ENCODE assay signal across 11 mouse cellular contexts in genomic region chr11:32780747-32781536, GRCm38 (mm10). TPM values are rescaled to one million over a fixed set of nuclear protein-coding genes. Genes with fewer than 3 reads are reported as not detected.
DNase-seq lines count a peak whose midpoint lies in the region; ATAC-seq and TF ChIP-seq lines count a peak whose summit lies in the region.
"Had no signal": no experiment of that assay in that cellular context is flagged by ENCODE, and none has a peak within 500 bp of the region (broad histone marks: within the 10 kb centered on the region; RNA-seq: fewer than 3 reads in every experiment).

No protein-coding gene starts in this region.

- no peaks in the 10 kb centered on the region for H3K9me3 ChIP-seq in intestine, embryonic 15.5 days
- no peaks in the 10 kb centered on the region for H3K9me3 ChIP-seq in intestine, postnatal 0 days (ENCODE audit: control insufficient read depth)
- H3K9me3 ChIP-seq in forebrain, postnatal 0 days (ENCODE audit: low read length), result no peaks in the 10 kb centered on the region
- H3K9me3 ChIP-seq: midbrain, embryonic 12.5 days had no signal

- DNase-seq in Muller cell, postnatal 12 days (ENCODE audit: inconsistent ontology term), result peak; percentile 27
- peak; percentile 36 for DNase-seq in forebrain, postnatal 0 days
- peak; percentile 48 for DNase-seq in mesoderm, embryonic 11.5 days (ENCODE audit: low read depth, low spot score)
- DNase-seq in gastrocnemius, postnatal 25 days, result no peak
- no peak for DNase-seq in thymus, postnatal 14 days
- DNase-seq: liver had no signal

- no peak overlapping the region for H3K4me3 ChIP-seq in intestine, embryonic 15.5 days (replicated peaks)
- H3K4me3 ChIP-seq in intestine, postnatal 0 days (ENCODE audit: low read depth, low read length), result no peak overlapping the region
- H3K4me3 ChIP-seq in forebrain, postnatal 0 days (ENCODE audit: low read depth, low read length), result no peak overlapping the region
- H3K4me3 ChIP-seq: embryonic facial prominence, embryonic 13.5 days; midbrain, embryonic 12.5 days had no signal

- no peak overlapping the region for H3K27ac ChIP-seq in intestine, embryonic 15.5 days
- no peak overlapping the region for H3K27ac ChIP-seq in intestine, postnatal 0 days (ENCODE audit: low read depth, low read length)
- H3K27ac ChIP-seq in forebrain, postnatal 0 days (ENCODE audit: low read depth, low read length), result no peak overlapping the region
- H3K27ac ChIP-seq: embryonic facial prominence, embryonic 13.5 days; midbrain, embryonic 12.5 days had no signal

- no peak for TF ChIP-seq CTCF in intestine, postnatal 0 days (IDR thresholded peaks at IDR 0.05; ENCODE audit: low read depth)
- no peak for TF ChIP-seq CTCF in forebrain, postnatal 0 days (IDR thresholded peaks at IDR 0.05; ENCODE audit: low read depth)

- no peaks in the 10 kb centered on the region for H3K4me1 ChIP-seq in intestine, embryonic 15.5 days (replicated peaks)
- H3K4me1 ChIP-seq in intestine, postnatal 0 days (replicated peaks; ENCODE audit: control insufficient read depth, insufficient read depth, low read length), result no peaks in the 10 kb centered on the region
- peaks cover 6% of the 10 kb centered on the region for H3K4me1 ChIP-seq in forebrain, postnatal 0 days (ENCODE audit: insufficient read depth)
- H3K4me1 ChIP-seq: embryonic facial prominence, embryonic 13.5 days had no signal

- no peaks in the 10 kb centered on the region for H3K27me3 ChIP-seq in intestine, embryonic 15.5 days (replicated peaks)
- H3K27me3 ChIP-seq in intestine, postnatal 0 days (replicated peaks; ENCODE audit: control insufficient read depth, insufficient read depth, low read length), result no peaks in the 10 kb centered on the region
- H3K27me3 ChIP-seq in forebrain, postnatal 0 days (ENCODE audit: insufficient read depth, low read length), result no peaks in the 10 kb centered on the region
- H3K27me3 ChIP-seq: embryonic facial prominence, embryonic 13.5 days; midbrain, embryonic 12.5 days had no signal

- no peaks in the 10 kb centered on the region for H3K36me3 ChIP-seq in intestine, embryonic 15.5 days
- no peaks in the 10 kb centered on the region for H3K36me3 ChIP-seq in intestine, postnatal 0 days (ENCODE audit: control insufficient read depth, insufficient read depth)
- H3K36me3 ChIP-seq in forebrain, postnatal 0 days (ENCODE audit: insufficient read depth), result no peaks in the 10 kb centered on the region
- H3K36me3 ChIP-seq: embryonic facial prominence, embryonic 13.5 days; midbrain, embryonic 12.5 days had no signal

- peak; percentile 51; the same call in 1 of the 2 replicates for ATAC-seq in intestine, embryonic 15.5 days
- ATAC-seq in intestine, postnatal 0 days, result no peak
- ATAC-seq in forebrain, postnatal 0 days, result peak; percentile 80

- no peak overlapping the region for H3K9ac ChIP-seq in intestine, embryonic 15.5 days
- no peak overlapping the region for H3K9ac ChIP-seq in intestine, postnatal 0 days (ENCODE audit: low read depth, low read length)
- H3K9ac ChIP-seq in forebrain, postnatal 0 days, result no peak overlapping the region
- H3K9ac ChIP-seq: embryonic facial prominence, embryonic 13.5 days; midbrain, embryonic 12.5 days had no signal

- H3K4me2 ChIP-seq in intestine, embryonic 15.5 days (replicated peaks), result no peak overlapping the region
- H3K4me2 ChIP-seq in intestine, postnatal 0 days (replicated peaks; ENCODE audit: low read depth), result no peak overlapping the region
- H3K4me2 ChIP-seq in forebrain, postnatal 0 days (ENCODE audit: low read depth), result no peak overlapping the region
- H3K4me2 ChIP-seq: embryonic facial prominence, embryonic 13.5 days; midbrain, embryonic 12.5 days had no signal

- 35% methylated on average over 11 of the region's 11 CpGs for WGBS in intestine, embryonic 15.5 days
- 40% methylated on average over 11 of the region's 11 CpGs for WGBS in intestine, postnatal 0 days
- WGBS in forebrain, postnatal 0 days, result 19% methylated on average over 11 of the region's 11 CpGs

RNA-seq across cellular contexts. Expression of gene Smim23, which starts 43.5 kb away (rescaled TPM):
- polyA plus RNA-seq in intestine, embryonic 15.5 days (2015; fragmentation: Nextera tagmentation; extraction: Ambion mirVana), result not detected in 2 replicates
- not detected in 2 replicates for polyA plus RNA-seq in intestine, postnatal 0 days (2015; fragmentation: Nextera tagmentation; extraction: Ambion mirVana)
- total RNA-seq in forebrain, postnatal 0 days (2014; rRNA removed), result not detected in 2 replicates
- polyA plus RNA-seq in forebrain, postnatal 0 days (2015; fragmentation: Nextera tagmentation; extraction: Ambion mirVana), result not detected in 2 replicates
- not detected for total RNA-seq in gastrocnemius, postnatal 25 days (2021)
- polyA plus RNA-seq: embryonic facial prominence, embryonic 13.5 days; midbrain, embryonic 12.5 days; spleen, adult 2 months had no signal

Comparison
In these comparisons a context has a peak if more than half of its experiments do, and no peak if none do; other contexts are left out.
1. DNase-seq: peak in Muller cell, postnatal 12 days (single experiment), forebrain, postnatal 0 days (single experiment) and mesoderm, embryonic 11.5 days (single experiment); none in gastrocnemius, postnatal 25 days (single experiment) and thymus, postnatal 14 days (single experiment).